Mouse (Mus musculus) heart, postnatal 0 days (tissue): ENCODE data around the gene Samm50. TPM values are rescaled to one million over a fixed set of nuclear protein-coding genes. Genes with fewer than 3 reads are reported as not detected.

Experiments
- ATAC-seq: fragments of 200-750 bp; cut with Nextera tagmentation; 2 replicates; pipeline ENCODE4 v1.8.0; 2017; ENCODE audit warnings: low read depth, moderate number of reproducible peaks, moderate library complexity; ENCODE audit not compliant: insufficient read depth
- DNase-seq: peaks from one replicate; pipeline ENCODE4 v3.0.0-alpha.2; 2016; ENCODE audit warnings: low spot score
- H3K27ac ChIP-seq: fragments of 300-500 bp; sonication (generic); 2 replicates; pipeline ENCODE4 v1.5.1; 2014; ENCODE audit warnings: low read depth, mild to moderate bottlenecking
- H3K27me3 ChIP-seq: fragments of 300-500 bp; sonication (generic); 2 replicates; pipeline ENCODE4 v1.6.1; 2014; ENCODE audit warnings: low read length, mixed read lengths; ENCODE audit not compliant: control insufficient read depth, insufficient read depth
- H3K36me3 ChIP-seq: fragments of 300-500 bp; sonication (generic); replicated peaks from 2 replicates; pipeline ENCODE4 v1.6.1; 2014; ENCODE audit warnings: low read length, mixed read lengths; ENCODE audit not compliant: control insufficient read depth, insufficient read depth
- H3K4me1 ChIP-seq: fragments of 300-500 bp; sonication (generic); 2 replicates; pipeline ENCODE4 v1.6.1; 2014; ENCODE audit warnings: antibody characterized with exemption; ENCODE audit not compliant: control insufficient read depth, insufficient read depth
- H3K4me2 ChIP-seq: fragments of 300-500 bp; sonication (generic); 2 replicates; pipeline ENCODE4 v1.6.1; 2014; ENCODE audit warnings: low read depth, mild to moderate bottlenecking, low read length, moderate library complexity
- H3K4me3 ChIP-seq: fragments of 300-500 bp; sonication (generic); 2 replicates; pipeline ENCODE4 v1.5.1; 2014; ENCODE audit warnings: low read depth, low read length
- H3K9ac ChIP-seq: fragments of 300-500 bp; sonication (generic); replicated peaks from 2 replicates; pipeline ENCODE4 v1.6.1; 2014; ENCODE audit warnings: low read depth, low read length, mixed read lengths
- H3K9me3 ChIP-seq: fragments of 300-500 bp; sonication (generic); replicated peaks from 2 replicates; pipeline ENCODE4 v1.6.1; 2016; ENCODE audit warnings: low read length; ENCODE audit not compliant: control insufficient read depth
- CTCF ChIP-seq: IDR thresholded peaks from 2 replicates; pipeline ENCODE4 v1.5.1; 2016; ENCODE audit warnings: antibody characterized with exemption, control low read depth, low read depth
- EP300 ChIP-seq: IDR thresholded peaks from 2 replicates; pipeline ENCODE4 v1.6.1; 2016; ENCODE audit warnings: antibody characterized with exemption, low read depth
- WGBS: fragments of 180-500 bp; shearing (Covaris S2); extraction: QIAGEN DNeasy Blood & Tissue Kit; methylation state at CpG from one replicate; pipeline ENCODE4 v1.1.7; 2014; 5-methylcytosine and 5-hydroxymethylcytosine counted together
- polyA plus RNA-seq: library from polyadenylated mRNA; unstranded; fragments of >200 nt; fragmentation: Nextera tagmentation; extraction: Ambion mirVana; gene quantifications from 2 replicates; pipeline ENCODE4 v1.2.1, GENCODE M21; 2015
- total RNA-seq: library from RNA; depleted of rRNA; stranded (reverse); fragments of >200 nt; gene quantifications from 2 replicates; pipeline ENCODE4 v1.2.3, GENCODE M21; 2014; ENCODE audit warnings: low replicate concordance

Samm50 gene
- total and polyA plus RNA-seq, 2 experiments from 2014 or later = 42.4 to 201 TPM

DNA sequence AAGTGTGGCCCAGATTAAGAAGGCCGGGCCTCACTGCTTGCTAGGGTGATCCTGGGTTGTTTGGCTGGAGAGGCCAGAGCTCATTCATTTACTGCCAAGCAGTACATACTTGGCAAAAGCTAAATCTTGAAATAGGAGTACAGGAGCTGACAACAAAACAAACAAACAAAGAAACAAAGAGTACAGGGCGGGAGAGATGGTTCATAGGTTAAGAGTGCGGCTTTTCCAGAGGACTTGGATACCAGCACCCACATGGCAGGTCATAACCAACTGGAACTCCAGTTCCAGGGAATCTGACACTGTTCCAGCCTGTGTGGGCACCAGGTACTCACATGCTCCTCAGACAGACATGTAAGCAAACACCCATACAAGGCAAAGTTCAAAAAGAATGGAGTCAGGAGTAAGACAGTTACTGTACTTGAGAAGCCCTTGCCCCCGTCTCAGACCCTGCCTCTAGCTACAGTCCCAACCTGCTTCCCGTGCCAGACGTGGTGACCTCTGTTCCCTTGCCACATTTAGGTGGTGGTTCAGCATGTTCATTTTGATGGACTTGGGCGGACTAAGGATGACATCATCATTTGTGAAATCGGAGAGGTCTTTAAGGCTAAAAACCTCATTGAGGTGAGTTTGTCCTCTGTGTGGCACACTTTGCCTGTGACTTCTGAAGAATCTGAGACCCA is 4.6 kb downstream of the Samm50 start:
- peaks cover 7% of the 10 kb centered on the region for H3K4me1 ChIP-seq
- no peaks in the 10 kb centered on the region for H3K9me3 ChIP-seq
- H3K27me3 ChIP-seq = no peaks in the 10 kb centered on the region
- no peak for DNase-seq
- H3K4me2 ChIP-seq = no peak overlapping the region
- no peak overlapping the region for H3K9ac ChIP-seq
- peaks cover 61% of the 10 kb centered on the region for H3K36me3 ChIP-seq
- TF ChIP-seq CTCF (no peak), EP300 (no peak)
- ATAC-seq = no peak
- no peak overlapping the region for H3K27ac ChIP-seq
- WGBS = 82% methylated on average over 8 of the region's 8 CpGs
- no peak overlapping the region for H3K4me3 ChIP-seq

GRCm38 (mm10) chr15:84207327-84207726 is 15.3 kb downstream of the Samm50 start:
- Histone ChIP-seq H3K4me2 (no peak overlapping the region), H3K36me3 (peaks cover 92% of the 10 kb centered on the region), H3K9ac (no peak overlapping the region), H3K4me3 (no peak overlapping the region), H3K4me1 (no peaks in the 10 kb centered on the region), H3K27me3 (no peaks in the 10 kb centered on the region), H3K9me3 (no peaks in the 10 kb centered on the region), H3K27ac (no peak overlapping the region)
- 94% methylated on average over 4 of the region's 4 CpGs for WGBS
- ATAC-seq (no peak), DNase-seq (no peak)
- no peak for TF ChIP-seq CTCF
- TF ChIP-seq EP300 = no peak

GRCm38 (mm10) chr15:84209517-84210412 is 17.7 kb downstream of the Samm50 start:
- H3K36me3 ChIP-seq = peaks cover 77% of the 10 kb centered on the region
- 0 out of 2 replicates have a peak, but pooled peaks cover 6% of the 10 kb centered on the region for H3K4me1 ChIP-seq
- H3K27me3 ChIP-seq = no peaks in the 10 kb centered on the region
- TF ChIP-seq CTCF (no peak), EP300 (peak; percentile 85; the same call in 1 of the 2 replicates)
- ATAC-seq (no peak), DNase-seq (peak; percentile 51)
- 61% methylated on average over 11 of the region's 11 CpGs for WGBS
- no peak overlapping the region for H3K4me3 ChIP-seq
- H3K4me2 ChIP-seq = no peak overlapping the region
- no peak overlapping the region for H3K9ac ChIP-seq
- no peaks in the 10 kb centered on the region for H3K9me3 ChIP-seq
- H3K27ac ChIP-seq = peak overlapping the region; percentile 77

DNA sequence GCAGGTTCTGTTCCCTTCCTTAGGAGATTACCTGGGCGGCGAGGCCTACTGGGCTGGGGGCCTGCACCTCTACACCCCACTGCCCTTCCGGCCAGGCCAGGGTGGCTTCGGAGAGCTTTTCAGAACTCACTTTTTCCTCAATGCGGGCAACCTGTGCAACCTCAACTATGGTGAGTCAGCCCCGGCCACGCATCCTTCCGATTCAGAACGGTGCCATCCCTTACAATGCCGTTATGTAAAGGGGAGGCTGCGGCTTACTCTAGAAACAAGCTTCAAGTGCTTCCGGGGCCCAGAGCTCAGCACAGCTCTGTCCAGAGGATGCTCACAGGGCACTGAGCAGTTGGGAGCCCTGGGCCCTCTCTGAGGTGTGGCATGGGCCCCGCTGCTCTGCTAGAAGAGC is 18.4 kb downstream of the Samm50 start:
- H3K9me3 ChIP-seq = no peaks in the 10 kb centered on the region
- no peak overlapping the region for H3K4me3 ChIP-seq
- H3K27ac ChIP-seq = peak overlapping the region; percentile 77; the same call in 1 of the 2 replicates
- 94% methylated on average over 13 of the region's 13 CpGs for WGBS
- H3K4me2 ChIP-seq = no peak overlapping the region
- peaks cover 12% of the 10 kb centered on the region; the same call in 1 of the 2 replicates for H3K4me1 ChIP-seq
- DNase-seq = no peak
- no peak for ATAC-seq
- no peak overlapping the region for H3K9ac ChIP-seq
- H3K27me3 ChIP-seq = no peaks in the 10 kb centered on the region
- H3K36me3 ChIP-seq = peaks cover 77% of the 10 kb centered on the region
- TF ChIP-seq EP300 (no peak), CTCF (no peak)

DNA sequence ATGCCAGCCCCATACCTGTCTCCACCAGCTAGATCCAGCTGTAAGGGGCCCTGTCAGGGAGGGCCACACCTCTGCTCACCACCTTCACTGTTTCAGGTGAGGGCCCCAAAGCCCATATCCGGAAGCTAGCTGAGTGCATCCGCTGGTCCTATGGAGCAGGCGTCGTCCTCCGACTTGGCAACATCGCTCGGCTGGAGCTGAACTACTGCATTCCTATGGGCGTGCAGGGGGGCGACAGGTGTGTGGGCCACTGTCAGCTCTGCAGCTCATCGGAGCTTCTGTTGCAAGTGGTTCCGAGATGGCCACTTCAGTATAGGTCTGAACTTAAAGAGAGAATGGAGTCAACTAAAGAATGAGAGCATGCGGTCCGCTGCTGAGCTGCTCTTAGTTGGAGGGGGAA is 18.9 kb downstream of the Samm50 start:
- H3K27ac ChIP-seq = no peak overlapping the region
- no peak overlapping the region for H3K9ac ChIP-seq
- H3K27me3 ChIP-seq = no peaks in the 10 kb centered on the region
- H3K4me2 ChIP-seq = no peak overlapping the region
- no peak for TF ChIP-seq EP300
- no peak for TF ChIP-seq CTCF
- DNase-seq = no peak
- H3K4me1 ChIP-seq = peaks cover 12% of the 10 kb centered on the region; the same call in 1 of the 2 replicates
- H3K36me3 ChIP-seq = peaks cover 75% of the 10 kb centered on the region
- 90% methylated on average over 13 of the region's 13 CpGs for WGBS
- ATAC-seq = no peak
- no peaks in the 10 kb centered on the region for H3K9me3 ChIP-seq
- H3K4me3 ChIP-seq = no peak overlapping the region
